Mouse (Mus musculus) small intestine, adult 2 months (tissue): ENCODE measurements at regions not wholly inside any gene's neighbourhood (a gene's known extent, or its start where the extent isn't known, plus 50 kb on each side); places are given as distances from the start of the nearest gene placed in this dataset.

Experiments used
- CTCF ChIP-seq: fragments of 200-500 bp; IDR thresholded peaks from 2 replicates; pipeline ENCODE4 v1.5.1; 2012; ENCODE audit warnings: low read depth, mild to moderate bottlenecking, control low read depth, inconsistent platforms, low read length, moderate library complexity, mixed read lengths; ENCODE audit not compliant: insufficient replicate concordance, insufficient read length; ENCODE audit errors: extremely low read depth
- POLR2A ChIP-seq: fragments of 200-500 bp; IDR thresholded peaks from 2 replicates; pipeline ENCODE4 v1.6.1; 2012; ENCODE audit warnings: low read depth, mild to moderate bottlenecking, control low read depth, inconsistent platforms, low read length, moderate library complexity

DNA sequence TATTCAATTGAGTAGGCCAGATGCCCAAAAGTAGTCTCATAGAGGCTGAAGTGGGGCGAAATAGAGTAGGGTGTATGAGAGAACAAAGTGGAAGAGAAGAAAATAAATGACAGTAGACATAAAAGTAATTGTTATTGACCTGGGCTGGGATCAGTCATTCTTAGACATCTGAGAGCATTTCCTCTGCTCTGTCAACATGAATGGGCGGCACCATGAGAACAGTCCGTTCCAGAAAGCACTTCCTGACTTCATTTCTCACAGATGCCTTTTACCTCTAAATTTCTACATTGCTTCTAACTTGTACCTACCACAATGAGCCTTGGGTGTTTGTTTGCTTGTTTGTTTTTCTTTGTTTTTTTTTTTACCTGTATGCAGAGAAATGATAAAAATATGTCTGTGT lies 148.5 kb upstream of the Dph6 start:
- no peak for TF ChIP-seq CTCF
- TF ChIP-seq POLR2A: no peak
